Mouse (Mus musculus): ENCODE measurements around the gene Gm2431. TPM values are rescaled to one million over a fixed set of nuclear protein-coding genes. Genes with fewer than 3 reads are reported as not detected.
"Not testable (repeated sequence)": the region's sequence is repeated elsewhere in the genome, so short reads cannot be mapped to it uniquely, and the experiment has no call there.

The Gm2431 gene
- polyA plus RNA-seq, 1 experiment, result not detected

- TF ChIP-seq POLR2A (IDR thresholded peaks at IDR 0.05; ENCODE audit: borderline replicate concordance, insufficient read depth, low read length), result no peak
- peak; percentile 14; the same call in 1 of the 2 replicates for TF ChIP-seq CTCF (IDR thresholded peaks at IDR 0.05; ENCODE audit: borderline replicate concordance, insufficient read depth, low read depth, low read length)
- Histone ChIP-seq H3K27ac (ENCODE audit: insufficient read depth, low read length) (no peak overlapping the region), H3K4me3 (replicated peaks; ENCODE audit: insufficient read depth, low read depth, low read length) (no peak overlapping the region), H3K27me3 (ENCODE audit: control insufficient read depth, insufficient read depth, low read length) (no peaks in the 10 kb centered on the region), H3K4me1 (ENCODE audit: control insufficient read depth, insufficient read depth, low read length) (no peaks in the 10 kb centered on the region)
- peak; percentile 3 to 8 for DNase-seq
- 3% methylated on average over 1 of the region's 1 CpGs for WGBS
Observed at GRCm38 (mm10) chr7:142249824-142250223, 8.3 kb downstream of the Gm2431 start.

DNA sequence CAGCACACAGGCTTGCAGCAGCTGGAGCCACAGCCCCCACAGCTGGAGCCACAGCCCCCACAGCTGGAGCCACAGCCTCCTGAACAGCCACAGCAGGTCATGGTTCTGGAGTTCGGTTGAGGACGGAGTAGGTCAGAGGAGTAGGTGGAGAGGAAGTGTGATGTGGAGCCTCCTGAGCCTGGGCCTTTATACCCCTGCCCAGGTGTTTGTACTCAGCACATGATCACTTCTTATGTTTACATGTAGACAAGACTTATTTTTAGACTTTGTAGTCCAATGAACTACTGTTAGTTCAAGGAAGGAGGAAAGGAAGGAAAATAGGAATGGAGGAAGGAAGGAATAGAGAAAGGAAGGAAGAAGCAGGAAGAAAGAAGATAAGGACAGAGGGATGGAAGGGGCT, 17.2 kb downstream of the Gm2431 start, which contains the start of gene Gm40460:
Gene Gm40460 (minus strand): TSS at position 101 of the 400 bp plus-strand sequence.
- Histone ChIP-seq H3K27ac (ENCODE audit: insufficient read depth, low read length) (no peak within 1 kb of the TSS), H3K27me3 (ENCODE audit: control insufficient read depth, insufficient read depth, low read length) (no peaks in the 10 kb centered on the region), H3K4me3 (replicated peaks; ENCODE audit: insufficient read depth, low read depth, low read length) (no peak within 1 kb of the TSS), H3K4me1 (ENCODE audit: control insufficient read depth, insufficient read depth, low read length) (no peaks in the 10 kb centered on the region)
- no peak for DNase-seq
- WGBS, result 62% methylated on average over 2 of the region's 2 CpGs
- TF ChIP-seq CTCF (IDR thresholded peaks at IDR 0.05; ENCODE audit: borderline replicate concordance, insufficient read depth, low read depth, low read length) (no peak), POLR2A (IDR thresholded peaks at IDR 0.05; ENCODE audit: borderline replicate concordance, insufficient read depth, low read length) (no peak)

- Histone ChIP-seq H3K27me3 (ENCODE audit: control insufficient read depth, insufficient read depth, low read length) (no peaks in the 10 kb centered on the region), H3K4me1 (ENCODE audit: control insufficient read depth, insufficient read depth, low read length) (no peaks in the 10 kb centered on the region), H3K4me3 (replicated peaks; ENCODE audit: insufficient read depth, low read depth, low read length) (no peak overlapping the region), H3K27ac (ENCODE audit: insufficient read depth, low read length) (no peak overlapping the region)
- WGBS, result 29% methylated on average over 1 of the region's 1 CpGs
- no peak for DNase-seq
- TF ChIP-seq CTCF (IDR thresholded peaks at IDR 0.05; ENCODE audit: borderline replicate concordance, insufficient read depth, low read depth, low read length) (no peak), POLR2A (IDR thresholded peaks at IDR 0.05; ENCODE audit: borderline replicate concordance, insufficient read depth, low read length) (no peak)
Observed at GRCm38 (mm10) chr7:142231540-142231939, 26.6 kb downstream of the Gm2431 start.

GRCm38 (mm10) chr7:142229871-142230270, 28.3 kb downstream of the Gm2431 start, which contains the start of gene Krtap5-5:
Krtap5-5 (minus strand) TSS chr7:142229971.
- WGBS, result 72% methylated on average over 3 of the region's 3 CpGs
- H3K4me3 ChIP-seq (replicated peaks; ENCODE audit: insufficient read depth, low read depth, low read length); H3K27ac ChIP-seq (ENCODE audit: insufficient read depth, low read length); H3K4me1 ChIP-seq (ENCODE audit: control insufficient read depth, insufficient read depth, low read length); H3K27me3 ChIP-seq (ENCODE audit: control insufficient read depth, insufficient read depth, low read length); DNase-seq: not testable (repeated sequence)

GRCm38 (mm10) chr7:142224518-142224917, 33.6 kb downstream of the Gm2431 start:
- 38% methylated on average over 2 of the region's 2 CpGs for whole genome bisulfite sequencing
- DNase-seq, result no peak
- Histone ChIP-seq H3K27ac (ENCODE audit: insufficient read depth, low read length) (no peak overlapping the region), H3K27me3 (ENCODE audit: control insufficient read depth, insufficient read depth, low read length) (no peaks in the 10 kb centered on the region), H3K4me1 (ENCODE audit: control insufficient read depth, insufficient read depth, low read length) (no peaks in the 10 kb centered on the region), H3K4me3 (replicated peaks; ENCODE audit: insufficient read depth, low read depth, low read length) (no peak overlapping the region)
- TF ChIP-seq CTCF (IDR thresholded peaks at IDR 0.05; ENCODE audit: borderline replicate concordance, insufficient read depth, low read depth, low read length) (no peak), POLR2A (IDR thresholded peaks at IDR 0.05; ENCODE audit: borderline replicate concordance, insufficient read depth, low read length) (no peak)

DNA sequence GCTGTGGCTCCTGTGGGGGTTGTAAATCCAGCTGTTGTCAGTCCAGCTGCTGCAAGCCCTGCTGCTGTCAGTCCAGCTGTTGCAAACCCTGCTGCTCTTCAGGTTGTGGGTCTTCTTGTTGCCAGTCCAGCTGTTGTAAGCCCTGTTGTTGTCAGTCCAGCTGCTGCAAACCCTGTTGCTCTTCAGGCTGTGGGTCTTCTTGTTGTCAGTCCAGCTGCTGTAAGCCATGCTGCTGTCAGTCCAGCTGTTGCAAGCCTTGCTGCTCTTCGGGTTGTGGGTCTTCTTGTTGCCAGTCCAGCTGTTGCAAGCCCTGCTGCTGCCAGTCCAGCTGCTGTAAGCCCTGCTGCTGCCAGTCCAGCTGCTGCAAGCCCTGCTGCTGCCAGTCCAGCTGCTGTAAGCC, 46.0 kb downstream of the Gm2431 start:
- not testable (repeated sequence) for H3K27ac ChIP-seq (ENCODE audit: insufficient read depth, low read length); DNase-seq; H3K4me1 ChIP-seq (ENCODE audit: control insufficient read depth, insufficient read depth, low read length); H3K4me3 ChIP-seq (replicated peaks; ENCODE audit: insufficient read depth, low read depth, low read length); H3K27me3 ChIP-seq (ENCODE audit: control insufficient read depth, insufficient read depth, low read length)
- 30% methylated on average over 1 of the region's 1 CpGs for WGBS

DNA sequence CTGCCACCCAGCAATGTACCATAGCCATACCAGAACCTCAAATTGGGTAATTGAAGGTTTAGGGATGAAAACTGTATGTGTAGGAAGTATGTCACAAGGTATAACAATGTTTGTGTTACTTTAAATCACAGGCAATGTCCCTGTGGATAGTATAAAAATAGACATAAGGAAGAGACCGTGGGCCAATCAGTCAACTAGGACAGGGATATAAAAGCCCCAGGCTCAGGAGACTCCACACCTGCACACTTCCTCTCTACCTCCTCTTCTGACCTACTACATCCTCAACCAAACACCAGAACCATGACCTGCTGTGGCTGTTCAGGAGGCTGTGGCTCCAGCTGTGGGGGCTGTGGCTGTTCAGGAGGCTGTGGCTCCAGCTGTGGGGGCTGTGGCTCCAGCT, 46.6 kb downstream of the Gm2431 start, which contains the start of gene Gm7579:
Gene Gm7579 (plus strand): TSS at position 301 of the 400 bp plus-strand sequence.
- TF ChIP-seq CTCF (IDR thresholded peaks at IDR 0.05; ENCODE audit: borderline replicate concordance, insufficient read depth, low read depth, low read length) (no peak), POLR2A (IDR thresholded peaks at IDR 0.05; ENCODE audit: borderline replicate concordance, insufficient read depth, low read length) (no peak)
- no peak within 1 kb of the TSS for H3K27ac ChIP-seq (ENCODE audit: insufficient read depth, low read length)
- H3K27me3 ChIP-seq (ENCODE audit: control insufficient read depth, insufficient read depth, low read length), result no peaks in the 10 kb centered on the region
- WGBS, result 71% methylated on average over 1 of the region's 1 CpGs
- H3K4me1 ChIP-seq (ENCODE audit: control insufficient read depth, insufficient read depth, low read length), result no peaks in the 10 kb centered on the region
- no peak for DNase-seq
- H3K4me3 ChIP-seq (replicated peaks; ENCODE audit: insufficient read depth, low read depth, low read length), result no peak within 1 kb of the TSS

Other genes with a start within 250 kb of the Gm2431 start
- 67.5 and 73.4 TPM in 2 replicates for gene Mob2, start 197.3 kb downstream of the Gm2431 start, polyA plus RNA-seq (2012; rRNA removed)
- gene Dusp8, start 162.5 kb downstream of the Gm2431 start, polyA plus RNA-seq (2012; rRNA removed), result 85.8 and 90.1 TPM in 2 replicates
- not detected in 2 replicates for gene Gm45618, start 137.6 kb downstream of the Gm2431 start, polyA plus RNA-seq (2012; rRNA removed)
- not detected in 2 replicates for gene Gm39115, start 122.3 kb downstream of the Gm2431 start, polyA plus RNA-seq (2012; rRNA removed)
- not detected in 2 replicates for gene Gm45337, start 113.7 kb downstream of the Gm2431 start, polyA plus RNA-seq (2012; rRNA removed)
- gene Gm29735, start 101.2 kb downstream of the Gm2431 start, polyA plus RNA-seq (2012; rRNA removed), result not detected in 2 replicates
- not detected in 2 replicates for gene Gm4553, start 92.6 kb downstream of the Gm2431 start, polyA plus RNA-seq (2012; rRNA removed)
- gene Krtap5-2, start 82.3 kb downstream of the Gm2431 start, polyA plus RNA-seq (2012; rRNA removed), result not detected in 2 replicates
- not detected in 2 replicates for gene Gm10153, start 68.0 kb downstream of the Gm2431 start, polyA plus RNA-seq (2012; rRNA removed)
- gene Krtap5-3, start 57.0 kb downstream of the Gm2431 start, polyA plus RNA-seq (2012; rRNA removed), result not detected in 2 replicates
- 0.16 TPM in 1 of 2 replicates, not detected in the other for gene Gm7579, start 46.5 kb downstream of the Gm2431 start, polyA plus RNA-seq (2012; rRNA removed)
- gene Krtap5-5, start 28.4 kb downstream of the Gm2431 start, polyA plus RNA-seq (2012; rRNA removed), result not detected in 2 replicates
- not detected in 2 replicates for gene Gm40460, start 17.3 kb downstream of the Gm2431 start, polyA plus RNA-seq (2012; rRNA removed)
- not detected in 2 replicates for gene Gm4559, start 16.0 kb upstream of the Gm2431 start, polyA plus RNA-seq (2012; rRNA removed)
- gene Krtap5-1, start 38.8 kb upstream of the Gm2431 start, polyA plus RNA-seq (2012; rRNA removed), result not detected in 2 replicates
- gene Krtap5-4, start 45.2 kb upstream of the Gm2431 start, polyA plus RNA-seq (2012; rRNA removed), result not detected in 2 replicates
- 175 and 183 TPM in 2 replicates for gene Ifitm10, start 115.4 kb upstream of the Gm2431 start, polyA plus RNA-seq (2012; rRNA removed)
- gene Gm49369, start 124.3 kb upstream of the Gm2431 start, polyA plus RNA-seq (2012; rRNA removed), result 1.00 and 1.0 TPM in 2 replicates
- 401 and 405 TPM in 2 replicates for gene Ctsd, start 129.7 kb upstream of the Gm2431 start, polyA plus RNA-seq (2012; rRNA removed)
- not detected in 2 replicates for gene Syt8, start 176.5 kb upstream of the Gm2431 start, polyA plus RNA-seq (2012; rRNA removed)
- 0.52 TPM in 1 of 2 replicates, not detected in the other for gene Tnni2, start 183.5 kb upstream of the Gm2431 start, polyA plus RNA-seq (2012; rRNA removed)
- 4.2 and 5.9 TPM in 2 replicates for gene Lsp1, start 202.5 kb upstream of the Gm2431 start, polyA plus RNA-seq (2012; rRNA removed)
- 0.39 and 0.65 TPM in 2 replicates for gene Tnnt3, start 240.5 kb upstream of the Gm2431 start, polyA plus RNA-seq (2012; rRNA removed)

All from cerebellum, adult 2 months (tissue).